Mouse (Mus musculus) bone marrow, adult 2 months (tissue): ENCODE results near the gene Cav3.

Experiments
- CTCF ChIP-seq: fragments of 200-500 bp; IDR thresholded peaks from 2 replicates; pipeline ENCODE4 v1.5.1; 2011; ENCODE audit warnings: low read length, control low read depth; ENCODE audit not compliant: control insufficient read depth, insufficient read depth
- POLR2A ChIP-seq: fragments of 200-500 bp; IDR thresholded peaks from 2 replicates; pipeline ENCODE4 v1.6.1; 2011; ENCODE audit warnings: low read depth, mild to moderate bottlenecking, control low read depth, low read length, borderline replicate concordance; ENCODE audit not compliant: control insufficient read depth

- TF ChIP-seq POLR2A (no peak), CTCF (no peak)
These were observed 30.7 kb downstream of the Cav3 start, which contains the start of gene Oxtr for GRCm38 (mm10) chr6:112489910-112490559.
